Mouse (Mus musculus) E14TG2a.4 (cell line): ENCODE results near the gene Nop10.

Experiments used
- H3K27me3 ChIP-seq: 2 replicates; pipeline ENCODE4 v1.6.1; 2014; ENCODE audit warnings: low read length, control low read depth; ENCODE audit not compliant: insufficient read depth
- H3K36me3 ChIP-seq: 2 replicates; pipeline ENCODE4 v1.6.1; 2014; ENCODE audit warnings: low read length, control low read depth; ENCODE audit not compliant: insufficient read depth
- H3K4me1 ChIP-seq: replicated peaks from 2 replicates; pipeline ENCODE4 v1.6.1; 2014; ENCODE audit warnings: low read depth, low read length, control low read depth
- H3K4me3 ChIP-seq: replicated peaks from 2 replicates; pipeline ENCODE4 v1.5.1; 2014; ENCODE audit warnings: mild to moderate bottlenecking, low read length
- H3K9me3 ChIP-seq: 2 replicates; pipeline ENCODE4 v1.6.1; 2014; ENCODE audit warnings: low read length, control low read depth
- CTCF ChIP-seq: conservative IDR thresholded peaks from 2 replicates; pipeline ENCODE4 v1.5.1; 2014; ENCODE audit warnings: low read length
- NANOG ChIP-seq: IDR thresholded peaks from 2 replicates; pipeline ENCODE4 v1.6.1; 2014; ENCODE audit warnings: borderline replicate concordance, low read length, mixed read lengths
- POU5F1 ChIP-seq: IDR thresholded peaks from 2 replicates; pipeline ENCODE4 v1.6.1; 2014; ENCODE audit warnings: low read length, borderline replicate concordance

The Nop10 gene

DNA sequence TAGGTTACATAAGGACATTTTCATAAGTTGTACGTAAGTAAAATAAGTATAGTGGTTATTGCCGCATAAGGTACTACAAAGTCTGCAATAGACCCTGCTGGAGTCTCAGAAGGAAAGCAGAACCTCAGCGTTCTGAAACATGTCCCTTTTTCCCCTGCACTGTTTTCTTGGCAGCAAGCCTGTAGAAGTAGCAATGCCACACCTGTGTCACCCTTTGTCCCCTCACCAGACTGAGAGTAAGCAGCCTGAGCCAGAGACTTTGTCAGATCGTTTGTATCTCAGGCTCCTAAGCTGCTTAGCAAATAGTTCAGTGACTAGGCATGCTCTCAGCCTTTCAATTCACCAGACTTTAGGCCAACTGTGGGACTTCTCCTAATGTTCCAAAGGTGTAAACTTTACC lies 25.3 kb downstream of the Nop10 start:
- TF ChIP-seq POU5F1, result no peak
- no peak for TF ChIP-seq CTCF
- no peak for TF ChIP-seq NANOG
- Histone ChIP-seq H3K36me3 (no peaks in the 10 kb centered on the region), H3K9me3 (no peaks in the 10 kb centered on the region), H3K4me3 (no peak overlapping the region), H3K4me1 (peaks cover 27% of the 10 kb centered on the region), H3K27me3 (no peaks in the 10 kb centered on the region)

DNA sequence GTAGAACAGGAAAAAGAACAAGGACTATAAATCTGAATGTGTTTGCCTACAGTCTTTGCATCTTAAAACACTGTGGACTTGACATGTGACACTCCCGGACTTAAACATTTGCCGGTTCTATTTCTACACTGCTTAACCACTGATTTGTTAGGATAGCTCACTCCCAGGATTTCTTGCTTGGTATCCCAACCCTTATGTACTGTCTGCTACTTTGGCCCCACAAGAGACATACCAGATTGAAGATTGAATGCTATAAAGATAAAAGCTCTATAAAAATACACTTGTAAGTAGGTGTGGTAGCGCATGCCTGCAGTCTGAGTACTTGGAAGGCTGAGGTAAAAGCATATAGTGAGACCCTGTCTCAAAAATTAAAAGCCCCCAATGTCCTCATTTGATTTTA lies 27.8 kb downstream of the Nop10 start:
- H3K4me1 ChIP-seq, result peaks cover 17% of the 10 kb centered on the region; the same call in 1 of the 2 replicates
- no peak for TF ChIP-seq NANOG
- TF ChIP-seq POU5F1, result no peak
- no peak for TF ChIP-seq CTCF
- H3K36me3 ChIP-seq, result no peaks in the 10 kb centered on the region; the same call in 1 of the 2 replicates

DNA sequence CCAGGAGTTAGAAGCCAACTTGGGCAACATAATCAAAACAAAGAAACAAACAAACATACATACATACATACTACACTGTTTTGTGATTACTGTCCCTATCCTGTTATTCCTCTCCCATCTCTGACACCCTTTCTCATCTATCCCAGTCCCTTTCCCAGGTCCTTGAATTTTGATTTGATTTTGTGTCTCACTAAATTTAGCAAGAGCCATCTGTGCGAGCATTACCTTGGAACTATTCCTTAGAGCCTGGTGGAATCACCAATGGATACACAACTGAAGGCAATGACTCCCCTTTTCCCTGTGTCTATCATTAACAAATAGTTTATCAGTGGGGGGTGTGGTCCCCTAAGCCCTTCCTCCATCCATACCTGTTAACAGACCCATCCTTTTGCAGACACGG lies 31.1 kb downstream of the Nop10 start:
- Histone ChIP-seq H3K9me3 (no peaks in the 10 kb centered on the region), H3K4me3 (no peak overlapping the region), H3K36me3 (no peaks in the 10 kb centered on the region; the same call in 1 of the 2 replicates), H3K27me3 (no peaks in the 10 kb centered on the region), H3K4me1 (peaks cover 6% of the 10 kb centered on the region; the same call in 1 of the 2 replicates)
- TF ChIP-seq NANOG (no peak), CTCF (no peak), POU5F1 (no peak)

More for the DNA sequence above, 27.8 kb downstream of the Nop10 start:
- no peaks in the 10 kb centered on the region for H3K9me3 ChIP-seq
- no peaks in the 10 kb centered on the region for H3K27me3 ChIP-seq
- no peak overlapping the region for H3K4me3 ChIP-seq

DNA sequence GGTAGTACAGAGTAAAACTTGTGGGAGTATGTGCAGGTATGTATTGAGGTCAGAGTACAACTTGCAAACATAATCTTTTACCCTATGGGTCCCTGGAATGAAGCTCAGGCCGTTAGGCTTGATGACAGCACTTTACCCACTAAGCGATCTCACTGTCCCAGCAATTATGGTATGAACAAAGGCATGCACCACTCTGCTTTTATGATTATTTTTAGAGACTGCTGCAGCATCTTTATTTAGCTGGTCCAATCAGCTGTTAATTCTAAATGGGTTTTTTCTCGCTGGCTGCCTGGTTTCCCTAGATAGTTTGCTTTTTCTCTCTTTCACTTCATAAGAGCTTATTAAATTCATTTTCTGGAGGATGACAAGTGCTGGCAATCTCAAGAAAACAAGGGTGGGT lies 34.5 kb downstream of the Nop10 start:
- no peaks in the 10 kb centered on the region for H3K9me3 ChIP-seq
- no peaks in the 10 kb centered on the region; the same call in 1 of the 2 replicates for H3K36me3 ChIP-seq
- no peak overlapping the region for H3K4me3 ChIP-seq
- H3K27me3 ChIP-seq, result no peaks in the 10 kb centered on the region
- H3K4me1 ChIP-seq, result no peaks in the 10 kb centered on the region
- TF ChIP-seq CTCF (no peak), NANOG (no peak), POU5F1 (no peak)

DNA sequence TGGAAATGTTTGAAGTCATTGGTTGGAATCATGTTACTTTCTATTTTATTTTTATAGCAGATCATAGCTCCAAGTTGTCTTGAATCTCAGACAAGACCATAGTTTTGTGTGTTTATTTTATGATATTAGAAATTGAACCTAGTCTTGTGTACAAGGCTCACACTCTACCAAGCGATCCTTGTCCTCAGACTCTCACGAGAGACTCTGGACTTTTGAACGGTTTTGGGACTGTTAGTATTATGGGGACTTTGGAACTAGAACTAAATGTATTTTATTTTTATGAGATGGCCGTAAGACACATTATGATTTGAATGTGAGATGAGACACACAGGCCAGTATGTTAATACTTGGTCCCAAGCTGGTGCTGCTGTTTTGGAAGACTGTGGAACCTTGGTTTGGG lies 36.5 kb downstream of the Nop10 start:
- no peaks in the 10 kb centered on the region; the same call in 1 of the 2 replicates for H3K36me3 ChIP-seq
- H3K4me3 ChIP-seq, result no peak overlapping the region
- H3K27me3 ChIP-seq, result no peaks in the 10 kb centered on the region
- no peaks in the 10 kb centered on the region for H3K4me1 ChIP-seq
- no peak for TF ChIP-seq POU5F1
- no peak for TF ChIP-seq CTCF
- no peak for TF ChIP-seq NANOG
- H3K9me3 ChIP-seq, result no peaks in the 10 kb centered on the region

DNA sequence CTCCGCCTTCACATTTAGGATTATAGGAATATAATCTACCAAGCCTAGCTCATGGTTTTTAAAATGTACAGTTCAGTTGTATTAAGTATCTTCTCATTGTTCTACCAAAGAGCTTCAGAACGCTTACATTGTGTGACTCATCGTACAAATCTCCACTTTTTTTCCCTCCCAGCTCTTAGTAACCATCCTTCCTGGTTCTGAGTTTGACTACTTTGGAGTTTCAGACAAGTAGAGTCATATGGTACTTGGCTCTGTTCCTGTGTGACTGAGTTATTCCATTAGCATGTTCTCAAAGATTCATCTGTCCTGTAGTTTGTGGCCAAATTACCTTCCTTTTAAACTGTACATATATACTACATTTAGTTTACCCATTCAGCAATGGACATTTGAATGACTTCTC lies 46.9 kb downstream of the Nop10 start:
- H3K4me3 ChIP-seq, result no peak overlapping the region
- no peaks in the 10 kb centered on the region for H3K4me1 ChIP-seq
- no peaks in the 10 kb centered on the region for H3K36me3 ChIP-seq
- TF ChIP-seq POU5F1, result no peak
- no peak for TF ChIP-seq NANOG
- TF ChIP-seq CTCF, result no peak
- H3K27me3 ChIP-seq, result no peaks in the 10 kb centered on the region
- H3K9me3 ChIP-seq, result no peaks in the 10 kb centered on the region

DNA sequence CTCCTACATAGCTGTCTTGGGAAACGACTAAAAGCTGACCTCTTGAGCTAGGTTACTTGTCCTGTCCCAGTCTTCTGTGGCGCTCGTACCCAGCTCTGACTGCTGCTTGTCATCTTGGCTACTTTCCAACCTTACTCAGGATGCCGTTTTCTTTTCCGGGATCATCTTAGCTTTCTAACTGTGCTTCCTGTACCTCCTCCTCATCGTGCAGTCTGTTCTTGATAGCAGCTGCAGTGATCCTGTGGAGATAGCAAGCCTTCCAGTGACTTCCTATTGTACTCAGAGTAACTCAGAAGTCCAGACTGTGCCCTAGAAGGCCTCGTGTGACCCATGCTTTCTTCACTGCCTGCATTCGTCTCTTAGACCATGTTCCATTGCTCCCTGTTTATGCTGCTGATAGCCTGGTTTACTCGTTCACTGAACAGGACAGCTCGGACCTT lies 47.5 kb downstream of the Nop10 start:
- no peak for TF ChIP-seq CTCF
- H3K9me3 ChIP-seq, result no peaks in the 10 kb centered on the region
- H3K4me3 ChIP-seq, result no peak overlapping the region
- H3K4me1 ChIP-seq, result no peaks in the 10 kb centered on the region
- no peaks in the 10 kb centered on the region for H3K27me3 ChIP-seq
- H3K36me3 ChIP-seq, result no peaks in the 10 kb centered on the region
